Mouse (Mus musculus) left cerebral cortex, postnatal 4 days (tissue): ENCODE results near the gene Eif4a1. TPM values are rescaled to one million over a fixed set of nuclear protein-coding genes. Genes with fewer than 3 reads are reported as not detected.

ENCODE experiments used
- microRNA-seq: library from miRNA; unstranded; fragments of <30 nt; microRNA quantifications from one replicate; pipeline ENCODE4 v1.2.0, GENCODE M21; 2022
- total RNA-seq, 2 experiments: library from RNA; stranded (reverse); gene quantifications; 2 replicates each; pipeline ENCODE4 v1.2.3; 2021

Eif4a1 gene
- total RNA-seq, 2 experiments from 2014 or later: 661 to 680 TPM

Small RNAs within 50 kb of the gene (microRNA-seq; reads per million reads assigned to microRNA genes)
- gene Mir1934: 7.8 reads per million, percentile 20 among the genes with 10 or more reads in this experiment
- gene Mir467f: not detected

Other genes starting within 250 kb of the Eif4a1 start
- 1 to 10 TPM; 9.3 to 9.7 TPM for gene Dnah2, start 123.3 kb downstream of the Eif4a1 start, total RNA-seq
- gene Efnb3, start 112.2 kb downstream of the Eif4a1 start, total RNA-seq: 100 to 1,000 TPM; 180 to 225 TPM
- 1 to 10 TPM; 8.5 to 8.6 TPM for gene Wrap53, start 92.2 kb downstream of the Eif4a1 start, total RNA-seq
- 10 to 100 TPM; 38.0 to 39.1 TPM for gene Trp53, start 92.1 kb downstream of the Eif4a1 start, total RNA-seq
- 100 to 1,000 TPM; 166 to 200 TPM for gene Atp1b2, start 66.5 kb downstream of the Eif4a1 start, total RNA-seq
- not detected for gene Shbg, start 54.5 kb downstream of the Eif4a1 start, total RNA-seq
- 10 to 100 TPM in 1 of 2 experiments, 1 to 10 TPM in 1; 8.7 to 12.4 TPM for gene Sat2, start 50.4 kb downstream of the Eif4a1 start, total RNA-seq
- gene Fxr2, start 39.4 kb downstream of the Eif4a1 start, total RNA-seq: 100 to 1,000 TPM in 1 of 2 experiments, 10 to 100 TPM in 1; 98.2 to 107 TPM
- gene Sox15, start 17.1 kb downstream of the Eif4a1 start, total RNA-seq: not detected
- 10 to 100 TPM; 83.6 to 85.3 TPM for gene Mpdu1, start 9.8 kb downstream of the Eif4a1 start, total RNA-seq
- gene Cd68, start 6.3 kb downstream of the Eif4a1 start, total RNA-seq: 1 to 10 TPM; 7.1 to 8.5 TPM
- gene Senp3, start 9.7 kb upstream of the Eif4a1 start, total RNA-seq: 100 to 1,000 TPM; 117 to 129 TPM
- 1 to 10 TPM in 1 of 2 experiments, under 1 TPM in 1; 0.93 to 1.3 TPM for gene Tnfsf13, start 13.4 kb upstream of the Eif4a1 start, total RNA-seq
- 1 to 10 TPM; 6.4 to 8.7 TPM for gene Tnfsf12, start 23.4 kb upstream of the Eif4a1 start, total RNA-seq
- gene Tnfsfm13, start 23.7 kb upstream of the Eif4a1 start, total RNA-seq: under 1 TPM; 0.30 to 0.97 TPM
- gene Polr2a, start 86.2 kb upstream of the Eif4a1 start, total RNA-seq: 10 to 100 TPM; 49.6 to 54.6 TPM
- gene Slc35g3, start 89.5 kb upstream of the Eif4a1 start, total RNA-seq: not detected
- gene Zbtb4, start 93.5 kb upstream of the Eif4a1 start, total RNA-seq: 10 to 100 TPM; 47.9 to 52.5 TPM
- 1 to 10 TPM in 1 of 2 experiments, under 1 TPM in 1; 0.48 to 1.5 TPM for gene Chrnb1, start 123.5 kb upstream of the Eif4a1 start, total RNA-seq
- 10 to 100 TPM; 25.2 to 29.6 TPM for gene Fgf11, start 129.4 kb upstream of the Eif4a1 start, total RNA-seq
- not detected for gene Tmem102, start 133.2 kb upstream of the Eif4a1 start, total RNA-seq
- gene Gm39566, start 142.9 kb upstream of the Eif4a1 start, total RNA-seq: not detected
- gene Spem2, start 146.0 kb upstream of the Eif4a1 start, total RNA-seq: not detected
- 1 to 10 TPM in 1 of 2 experiments, under 1 TPM in 1; 0.93 to 1.1 TPM for gene Spem1, start 149.8 kb upstream of the Eif4a1 start, total RNA-seq
- 100 to 1,000 TPM; 237 to 257 TPM for gene Nlgn2, start 165.4 kb upstream of the Eif4a1 start, total RNA-seq
- 100 to 1,000 TPM; 140 to 155 TPM for gene Tmem256, start 166.1 kb upstream of the Eif4a1 start, total RNA-seq
- gene Plscr3, start 174.0 kb upstream of the Eif4a1 start, total RNA-seq: 10 to 100 TPM; 46.2 to 52.1 TPM
- gene Tnk1, start 186.3 kb upstream of the Eif4a1 start, total RNA-seq: not detected
- gene Tmem95, start 205.6 kb upstream of the Eif4a1 start, total RNA-seq: not detected
- 1 to 10 TPM in 1 of 2 experiments, under 1 TPM in 1; 0.38 to 1.0 TPM for gene Kctd11, start 209.0 kb upstream of the Eif4a1 start, total RNA-seq
- gene Acap1, start 223.1 kb upstream of the Eif4a1 start, total RNA-seq: under 1 TPM; 0.50 to 0.72 TPM
- 10 to 100 TPM in 1 of 2 experiments, 1 to 10 TPM in 1; 8.3 to 10.7 TPM for gene 2810408A11Rik, start 228.6 kb upstream of the Eif4a1 start, total RNA-seq
- 100 to 1,000 TPM; 157 to 165 TPM for gene Neurl4, start 228.6 kb upstream of the Eif4a1 start, total RNA-seq
- 10 to 100 TPM; 37.8 to 38.3 TPM for gene Gps2, start 241.5 kb upstream of the Eif4a1 start, total RNA-seq
- gene Eif5a, start 249.5 kb upstream of the Eif4a1 start, total RNA-seq: 100 to 1,000 TPM; 539 to 555 TPM